Mouse (Mus musculus) midbrain, embryonic 15.5 days (tissue): ENCODE results near the gene Rspo3. TPM values are rescaled to one million over a fixed set of nuclear protein-coding genes. Genes with fewer than 3 reads are reported as not detected.

Experiments used
- ATAC-seq: fragments of 200-750 bp; cut with Nextera tagmentation; replicated peaks from 2 replicates; pipeline ENCODE4 v1.8.0; 2017; ENCODE audit warnings: moderate TSS enrichment
- H3K27ac ChIP-seq: fragments of 300-500 bp; sonication (generic); 2 replicates; pipeline ENCODE4 v1.5.1; 2015; ENCODE audit warnings: mild to moderate bottlenecking, inconsistent platforms
- H3K27me3 ChIP-seq: fragments of 300-500 bp; sonication (generic); replicated peaks from 2 replicates; pipeline ENCODE4 v1.6.1; 2015; ENCODE audit warnings: inconsistent platforms
- H3K36me3 ChIP-seq: fragments of 300-500 bp; sonication (generic); replicated peaks from 2 replicates; pipeline ENCODE4 v1.6.1; 2015; ENCODE audit warnings: inconsistent platforms
- H3K4me1 ChIP-seq: fragments of 300-500 bp; sonication (generic); 2 replicates; pipeline ENCODE4 v1.6.1; 2015; ENCODE audit warnings: inconsistent platforms
- H3K4me2 ChIP-seq: fragments of 300-500 bp; sonication (generic); 2 replicates; pipeline ENCODE4 v1.6.1; 2015; ENCODE audit warnings: inconsistent platforms, mild to moderate bottlenecking, moderate library complexity
- H3K4me3 ChIP-seq: fragments of 300-500 bp; sonication (generic); 2 replicates; pipeline ENCODE4 v1.5.1; 2015; ENCODE audit warnings: mild to moderate bottlenecking, inconsistent platforms
- H3K9ac ChIP-seq: fragments of 300-500 bp; sonication (generic); 2 replicates; pipeline ENCODE4 v1.6.1; 2015; ENCODE audit warnings: mild to moderate bottlenecking, inconsistent platforms
- H3K9me3 ChIP-seq: fragments of 300-500 bp; sonication (generic); 2 replicates; pipeline ENCODE4 v1.6.1; 2016; ENCODE audit warnings: inconsistent platforms
- WGBS: fragments of 180-500 bp; shearing (Covaris S2); methylation state at CpG from one replicate; pipeline ENCODE4 v1.1.7; 2015; ENCODE audit warnings: mixed read lengths; 5-methylcytosine and 5-hydroxymethylcytosine counted together
- polyA plus RNA-seq: library from polyadenylated mRNA; unstranded; fragments of >200 nt; fragmentation: Nextera tagmentation; extraction: Ambion mirVana; gene quantifications from 2 replicates; pipeline ENCODE4 v1.2.1, GENCODE M21; 2015

The Rspo3 gene
- polyA plus RNA-seq, 1 experiment from 2014 or later = 7.4 TPM

DNA sequence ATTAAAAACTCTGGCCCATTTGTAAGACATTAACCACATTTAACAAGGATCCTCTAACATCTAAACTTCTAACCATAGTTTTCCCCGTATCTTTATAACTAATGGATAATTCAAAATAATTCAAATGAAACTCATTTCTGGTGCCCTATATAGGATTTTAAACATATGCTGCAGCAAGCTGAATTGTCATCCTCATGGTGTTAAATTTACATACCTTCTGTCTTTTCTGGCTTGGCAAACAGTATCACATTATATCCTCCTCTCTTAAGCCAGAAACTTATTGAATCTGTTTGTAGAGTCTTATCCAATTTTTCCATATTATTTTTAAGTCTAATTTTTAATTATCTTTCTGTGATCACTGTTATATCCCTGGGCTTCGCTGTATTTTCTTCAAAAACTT is 111.1 kb downstream of the Rspo3 start:
- H3K4me3 ChIP-seq = no peak overlapping the region
- no peak overlapping the region for H3K4me2 ChIP-seq
- 82% methylated on average over 2 of the region's 2 CpGs for WGBS
- H3K27me3 ChIP-seq = no peaks in the 10 kb centered on the region
- no peaks in the 10 kb centered on the region for H3K4me1 ChIP-seq
- no peak overlapping the region for H3K27ac ChIP-seq
- no peak for ATAC-seq
- H3K9ac ChIP-seq = no peak overlapping the region
- H3K36me3 ChIP-seq = no peaks in the 10 kb centered on the region
- no peaks in the 10 kb centered on the region for H3K9me3 ChIP-seq

DNA sequence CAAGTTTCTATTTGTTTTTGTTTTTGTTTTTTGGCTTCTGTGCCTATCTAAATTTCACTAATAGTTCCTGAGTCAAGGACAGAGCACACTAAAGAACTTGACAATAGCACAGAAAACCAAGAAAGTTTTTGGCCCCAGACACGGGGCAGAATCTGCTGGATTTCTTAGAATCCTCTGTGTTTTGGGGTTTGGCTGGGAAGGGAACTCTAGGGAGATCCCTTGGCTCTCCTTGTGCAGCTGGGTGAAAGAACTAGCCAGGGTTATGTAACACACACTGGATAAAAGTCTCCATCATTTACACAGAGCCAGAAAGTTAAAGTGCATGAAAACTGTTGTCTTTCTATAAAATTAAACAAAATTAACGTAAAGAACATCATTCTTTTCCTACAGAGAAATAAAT is 121.3 kb downstream of the Rspo3 start:
- 84% methylated on average over 2 of the region's 2 CpGs for WGBS
- Histone ChIP-seq H3K4me3 (no peak overlapping the region), H3K36me3 (no peaks in the 10 kb centered on the region)

DNA sequence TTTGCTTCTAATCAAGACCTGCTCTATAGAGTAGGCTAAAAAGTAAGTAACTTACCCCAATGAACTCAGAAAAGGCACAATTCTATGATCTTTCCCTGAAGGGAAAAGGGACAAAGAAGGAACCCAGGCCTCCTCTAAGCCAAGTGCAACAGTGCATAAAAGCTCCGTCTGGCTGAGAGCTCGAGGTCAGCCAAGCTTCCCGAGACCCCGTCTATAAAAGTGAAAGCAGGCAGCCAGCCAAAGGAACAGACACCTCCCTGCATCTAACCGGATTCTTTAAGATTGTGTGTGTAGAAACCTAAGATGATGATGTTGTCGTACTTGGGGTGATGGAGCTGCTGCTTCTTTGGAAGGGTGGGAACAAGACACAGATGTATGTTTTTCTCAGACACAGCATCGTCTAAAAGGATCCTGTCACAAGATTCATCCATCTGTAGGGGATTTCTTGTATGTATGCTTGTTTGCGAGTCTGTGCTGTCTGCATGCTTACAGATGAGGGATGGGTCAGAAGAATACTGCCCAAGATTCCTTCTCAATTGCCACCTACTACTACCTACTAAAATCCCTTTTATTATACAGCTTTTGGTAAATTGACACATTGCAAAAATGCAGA is 132.9 kb downstream of the Rspo3 start:
- Histone ChIP-seq H3K4me2 (no peak overlapping the region), H3K9ac (no peak overlapping the region), H3K27ac (no peak overlapping the region), H3K4me3 (no peak overlapping the region), H3K36me3 (no peaks in the 10 kb centered on the region), H3K9me3 (no peaks in the 10 kb centered on the region), H3K4me1 (no peaks in the 10 kb centered on the region), H3K27me3 (no peaks in the 10 kb centered on the region)
- ATAC-seq = no peak
- 25% methylated on average over 8 of the region's 8 CpGs for WGBS

More for the DNA sequence above, 121.3 kb downstream of the Rspo3 start:
- Histone ChIP-seq H3K27ac (no peak overlapping the region), H3K9me3 (no peaks in the 10 kb centered on the region), H3K4me2 (no peak overlapping the region), H3K9ac (no peak overlapping the region), H3K27me3 (no peaks in the 10 kb centered on the region), H3K4me1 (no peaks in the 10 kb centered on the region)
- no peak for ATAC-seq

Other genes with a start within 250 kb of the Rspo3 start
- gene Echdc1, start 222.7 kb downstream of the Rspo3 start, polyA plus RNA-seq = 23.4 and 23.5 TPM in 2 replicates
- 90.9 and 95.0 TPM in 2 replicates for gene Rnf146, start 173.4 kb downstream of the Rspo3 start, polyA plus RNA-seq